Mouse (Mus musculus): ENCODE data around the gene Prkd3. TPM values are rescaled to one million over a fixed set of nuclear protein-coding genes. Genes with fewer than 3 reads are reported as not detected.

The Prkd3 gene
- polyA plus RNA-seq, 1 experiment from 2014 or later: 21.1 TPM

Other genes starting within 250 kb of the Prkd3 start
- 9.6 and 12.1 TPM in 2 replicates for gene Heatr5b, start 185.5 kb downstream of the Prkd3 start, polyA plus RNA-seq (2015; fragmentation: Nextera tagmentation; extraction: Ambion mirVana)
- gene Gpatch11, start 185.2 kb downstream of the Prkd3 start, polyA plus RNA-seq (2015; fragmentation: Nextera tagmentation; extraction: Ambion mirVana): 47.1 and 50.4 TPM in 2 replicates
- 11.0 and 14.5 TPM in 2 replicates for gene Eif2ak2, start 138.2 kb downstream of the Prkd3 start, polyA plus RNA-seq (2015; fragmentation: Nextera tagmentation; extraction: Ambion mirVana)
- 0.12 and 0.18 TPM in 2 replicates for gene Sult6b1, start 113.8 kb downstream of the Prkd3 start, polyA plus RNA-seq (2015; fragmentation: Nextera tagmentation; extraction: Ambion mirVana)
- 120 and 124 TPM in 2 replicates for gene Cebpzos, start 104.3 kb downstream of the Prkd3 start, polyA plus RNA-seq (2015; fragmentation: Nextera tagmentation; extraction: Ambion mirVana)
- 38.9 and 41.7 TPM in 2 replicates for gene Cebpz, start 83.8 kb downstream of the Prkd3 start, polyA plus RNA-seq (2015; fragmentation: Nextera tagmentation; extraction: Ambion mirVana)
- gene Ndufaf7, start 83.7 kb downstream of the Prkd3 start, polyA plus RNA-seq (2015; fragmentation: Nextera tagmentation; extraction: Ambion mirVana): 46.7 and 50.1 TPM in 2 replicates
- 11.6 and 13.3 TPM in 2 replicates for gene Qpct, start 31.1 kb upstream of the Prkd3 start, polyA plus RNA-seq (2015; fragmentation: Nextera tagmentation; extraction: Ambion mirVana)